Mouse (Mus musculus) urinary bladder, postnatal 0 days (tissue): Measurements from ENCODE around the gene Tmem169. TPM values are rescaled to one million over a fixed set of nuclear protein-coding genes. Genes with fewer than 3 reads are reported as not detected.

Experiments used
- polyA plus RNA-seq: library from polyadenylated mRNA; unstranded; fragments of >200 nt; fragmentation: Nextera tagmentation; extraction: Ambion mirVana; gene quantifications from 2 replicates; pipeline ENCODE4 v1.2.1, GENCODE M21; 2015

Gene Tmem169
- polyA plus RNA-seq, result 0.12 and 0.21 TPM in 2 replicates

DNA sequence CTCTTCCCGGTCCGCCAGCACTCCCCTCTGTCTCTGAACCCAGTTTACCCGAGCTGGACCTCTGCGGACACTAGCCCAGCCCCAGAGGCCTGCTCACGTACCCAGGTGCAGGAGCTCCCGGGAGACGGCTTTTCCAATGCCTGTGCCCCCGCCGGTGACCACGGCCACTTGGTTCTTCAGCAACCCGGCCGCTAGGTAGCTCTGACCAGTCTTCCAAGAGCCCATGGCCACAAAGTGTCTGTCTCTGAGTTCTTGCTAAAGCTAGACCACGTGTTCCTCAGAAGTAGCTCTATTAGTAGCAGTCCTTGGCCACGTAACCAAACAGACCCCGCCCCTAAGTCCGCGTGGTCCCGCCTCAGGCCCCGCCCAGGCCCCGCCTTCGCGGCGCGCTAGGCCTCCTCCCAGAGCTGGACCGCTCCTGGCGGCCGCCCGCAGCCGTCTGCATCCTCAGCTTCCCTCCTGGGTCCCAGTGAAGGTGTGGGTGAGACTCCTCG, at the start of gene Tmem169, which contains the start of gene Pecr:
Gene Tmem169 (plus strand): TSS at position 378 of the 494 bp plus-strand sequence.
Gene Pecr (minus strand): TSS at position 323 of the 494 bp plus-strand sequence.

DNA sequence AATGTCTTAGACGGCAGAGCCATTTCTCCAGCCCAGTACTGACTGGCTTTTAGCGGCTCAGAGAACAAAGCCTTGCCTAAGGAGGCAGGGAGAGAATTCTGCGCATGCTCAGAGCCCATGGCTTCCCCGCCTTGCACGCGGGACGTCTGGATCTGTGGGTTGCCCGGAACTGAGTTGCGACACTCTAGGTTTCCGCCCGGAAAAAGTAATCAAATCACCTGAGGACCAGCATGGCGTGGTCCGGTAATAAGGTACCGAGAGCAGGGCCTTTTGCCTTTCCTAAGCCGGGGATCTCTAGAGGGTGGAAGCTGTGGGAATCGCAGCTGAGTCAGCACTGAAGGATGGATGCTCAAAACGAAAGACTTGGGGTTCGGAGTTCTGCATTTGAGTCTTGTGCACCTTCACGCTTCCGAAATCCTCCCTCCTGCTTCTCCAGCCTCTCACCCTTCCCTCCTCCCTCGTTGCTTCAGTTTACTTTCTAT, 23.2 kb downstream of the Tmem169 start, which contains the start of gene Xrcc5:
Gene Xrcc5 (plus strand): TSS at position 105 of the 482 bp plus-strand sequence.

Other genes with a start within 250 kb of the Tmem169 start
- 4.9 and 6.5 TPM in 2 replicates for gene Mreg, start 72.1 kb upstream of the Tmem169 start, polyA plus RNA-seq
- gene Pecr, start 55 bp upstream of the Tmem169 start, polyA plus RNA-seq, result 18.4 and 18.6 TPM in 2 replicates
- gene Xrcc5, start 23.1 kb downstream of the Tmem169 start, polyA plus RNA-seq, result 18.2 and 20.0 TPM in 2 replicates